Mouse (Mus musculus): ENCODE results near the gene Slc26a3. TPM values are rescaled to one million over a fixed set of nuclear protein-coding genes. Genes with fewer than 3 reads are reported as not detected.
A peak's percentile ranks its signal among the peaks of the same experiment; 100 is the strongest.
"Not testable (repeated sequence)": the region's sequence is repeated elsewhere in the genome, so short reads cannot be mapped to it uniquely, and the experiment has no call there.

The Slc26a3 gene
- total RNA-seq, 4 experiments from 2014 or later = 0.43 to 1.6 (median 0.63) TPM

GRCm38 (mm10) chr12:31421901-31422574 is 31.4 kb downstream of the Slc26a3 start:
- no peak for DNase-seq

DNA sequence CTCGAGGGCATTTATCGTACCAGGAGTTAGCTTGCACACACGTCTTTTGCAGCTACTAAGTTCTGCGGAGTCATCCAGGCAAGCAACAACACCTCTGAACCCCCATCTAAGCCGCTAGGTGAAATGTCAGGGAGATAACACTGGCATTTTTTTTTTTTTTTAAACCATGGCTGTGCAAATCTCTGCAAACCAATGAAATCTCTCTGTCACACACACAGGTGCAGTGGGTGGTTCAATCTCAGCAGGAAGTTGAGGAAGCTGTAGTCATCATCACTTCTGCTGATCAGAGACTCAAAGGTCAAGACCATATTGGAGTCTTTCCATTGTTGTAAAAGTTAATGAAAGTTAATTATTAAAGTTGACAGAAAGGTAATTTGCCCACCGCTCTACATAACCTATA is 47.1 kb downstream of the Slc26a3 start:
- no peak for DNase-seq

- no peak for DNase-seq
Observed at GRCm38 (mm10) chr12:31439612-31440011, 48.9 kb downstream of the Slc26a3 start.

- DNase-seq = no peak
Observed at GRCm38 (mm10) chr12:31444131-31444546, 53.5 kb downstream of the Slc26a3 start.

DNA sequence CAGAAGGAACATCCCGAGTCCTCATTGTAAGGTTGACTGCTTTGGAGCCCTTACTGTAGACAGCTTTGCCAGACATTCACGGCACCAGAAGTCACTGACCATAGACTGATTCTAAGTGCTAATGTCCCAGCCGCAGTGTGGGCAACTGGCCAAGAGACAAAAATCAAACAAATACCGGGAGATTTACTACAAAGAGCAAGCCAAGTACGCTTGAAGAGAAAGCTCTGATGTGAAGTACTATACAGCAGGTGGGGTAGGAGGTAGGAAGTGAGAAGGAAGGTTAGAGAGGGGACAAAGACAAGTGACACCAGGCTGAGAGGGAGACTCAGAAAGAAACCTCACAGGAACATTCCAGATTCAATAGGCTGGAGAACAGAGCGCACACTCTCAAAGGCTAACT is 54.2 kb downstream of the Slc26a3 start:
- no peak for DNase-seq

DNA sequence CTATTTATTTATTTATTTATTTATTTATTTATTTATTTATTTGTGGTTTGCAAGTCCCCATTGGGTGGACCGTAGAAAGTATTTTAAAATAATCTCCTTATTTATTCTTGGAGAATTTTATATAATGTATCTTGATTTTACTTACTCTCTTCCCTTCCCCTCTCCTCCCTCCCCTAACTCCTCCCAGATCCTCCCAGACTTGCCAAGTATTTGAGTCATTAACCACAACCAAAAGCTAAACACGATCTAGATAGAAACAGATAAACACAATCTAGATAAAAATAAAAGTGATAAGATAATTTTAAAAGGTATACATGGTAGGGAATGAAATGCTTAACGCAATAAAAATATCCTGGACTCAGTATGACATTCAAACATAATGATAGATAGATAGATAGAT is 58.7 kb downstream of the Slc26a3 start:
- no peak for DNase-seq

- no peak for DNase-seq
Observed at GRCm38 (mm10) chr12:31456271-31456670, 65.6 kb downstream of the Slc26a3 start.

DNA sequence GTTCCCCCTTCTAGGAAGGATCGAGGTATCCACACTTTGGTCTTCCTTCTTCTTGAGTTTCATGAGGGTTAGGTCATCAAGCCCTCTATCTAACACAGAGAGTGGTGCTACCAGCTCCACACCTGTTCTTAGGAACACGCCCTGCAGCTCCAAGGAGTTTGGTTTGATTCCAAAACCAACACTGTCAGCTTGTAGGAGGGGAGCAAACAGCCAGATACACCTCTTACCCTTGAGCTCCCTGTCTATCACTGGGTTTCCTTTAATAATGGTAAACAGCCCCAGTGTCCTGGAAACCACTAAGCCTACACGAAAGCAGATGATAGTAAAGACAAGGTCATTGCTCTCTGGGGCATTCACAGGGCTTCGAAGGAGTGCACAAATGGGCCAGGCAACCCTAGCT is 67.8 kb downstream of the Slc26a3 start:
- DNase-seq = no peak

DNA sequence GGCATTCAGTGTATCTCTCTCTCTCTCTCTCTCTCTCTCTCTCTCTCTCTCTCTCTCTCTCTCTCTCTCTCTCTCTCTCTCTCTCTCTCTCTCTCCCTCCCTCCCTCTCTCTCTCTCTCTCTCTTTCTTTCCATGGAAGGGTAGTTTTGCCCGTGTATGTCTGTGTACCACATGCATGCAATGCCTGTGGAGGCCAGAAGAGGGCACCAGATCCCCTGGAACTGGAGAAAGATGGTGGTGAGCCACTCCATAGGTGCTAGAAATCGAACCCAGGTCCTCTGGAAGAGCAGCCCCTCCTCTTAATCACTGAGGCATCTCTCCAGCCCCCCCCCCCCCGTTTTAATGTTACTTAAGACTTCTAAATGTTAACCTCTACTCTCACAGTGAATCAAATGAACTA is 69.6 kb downstream of the Slc26a3 start:
- DNase-seq = not testable (repeated sequence)

DNA sequence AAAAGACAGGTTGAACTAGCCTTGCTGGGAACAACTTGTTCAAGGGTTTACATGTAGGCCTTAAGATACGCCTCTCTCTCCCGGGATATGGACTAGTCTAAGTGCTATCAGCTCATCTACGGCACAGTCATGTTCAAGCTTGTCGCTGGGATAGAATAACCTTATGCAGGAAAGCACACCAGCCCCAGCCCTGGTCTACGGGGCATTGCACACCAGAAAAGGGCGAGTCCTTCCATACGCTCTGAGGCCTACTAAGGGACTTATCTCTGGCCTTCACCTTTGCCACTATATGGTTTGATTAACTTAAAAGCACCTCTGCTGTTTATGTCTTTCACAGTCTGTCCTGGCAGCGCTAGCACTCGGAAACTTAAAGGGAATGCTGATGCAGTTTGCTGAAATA is 70.7 kb downstream of the Slc26a3 start:
- no peak for DNase-seq

GRCm38 (mm10) chr12:31462615-31463014 is 71.9 kb downstream of the Slc26a3 start:
- no peak for DNase-seq

- DNase-seq = not testable (repeated sequence)
Observed at GRCm38 (mm10) chr12:31478182-31478581, 87.5 kb downstream of the Slc26a3 start.

DNA sequence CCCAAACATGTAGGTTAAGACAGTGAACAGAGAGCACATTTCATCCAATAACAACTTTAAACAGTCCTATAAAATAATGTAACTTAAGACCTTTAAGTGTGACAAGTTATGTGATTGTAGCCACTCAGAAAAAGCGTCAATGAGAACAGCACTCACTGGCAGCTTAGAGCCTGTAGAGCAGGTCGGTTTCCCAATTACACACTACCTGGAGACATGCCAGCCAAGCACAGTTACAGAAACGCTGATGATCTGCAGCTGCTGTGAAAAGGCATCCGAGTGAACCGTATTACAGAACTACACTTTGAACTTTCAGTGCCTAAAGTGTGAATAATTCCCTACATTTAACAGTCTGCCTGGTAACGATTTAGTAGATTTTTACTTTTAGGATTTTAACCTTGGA is 95.8 kb downstream of the Slc26a3 start:
- no peak for DNase-seq

GRCm38 (mm10) chr12:31498936-31499313 is 108.3 kb downstream of the Slc26a3 start:
- DNase-seq = no peak

- DNase-seq = peak; percentile 90
Observed at GRCm38 (mm10) chr12:31499314-31500131, 108.9 kb downstream of the Slc26a3 start, which contains the start of gene Cbll1. TSS of gene Cbll1 (minus strand) at chr12:31499616.

DNA sequence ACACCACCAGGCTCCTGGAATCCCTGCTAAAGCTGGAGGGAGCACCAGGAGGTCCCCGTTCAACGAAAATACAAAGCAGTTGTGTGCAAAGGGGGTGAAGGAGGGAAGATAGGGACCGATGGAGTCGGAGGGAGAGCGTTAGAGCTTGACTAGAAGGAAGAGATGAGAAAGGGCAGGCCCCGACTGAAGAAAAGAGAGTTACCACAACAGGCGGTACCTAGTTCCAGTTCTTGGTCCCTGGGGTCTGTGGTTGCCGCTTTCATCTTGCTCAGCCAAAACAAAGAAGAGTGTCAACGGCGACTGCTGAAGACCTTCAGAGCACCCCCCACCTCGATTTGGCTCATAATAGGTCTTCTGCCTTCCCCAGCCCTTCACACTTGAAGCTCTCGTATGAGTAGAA is 109.5 kb downstream of the Slc26a3 start:
- DNase-seq = no peak

GRCm38 (mm10) chr12:31501266-31501665 is 110.6 kb downstream of the Slc26a3 start:
- no peak for DNase-seq

DNA sequence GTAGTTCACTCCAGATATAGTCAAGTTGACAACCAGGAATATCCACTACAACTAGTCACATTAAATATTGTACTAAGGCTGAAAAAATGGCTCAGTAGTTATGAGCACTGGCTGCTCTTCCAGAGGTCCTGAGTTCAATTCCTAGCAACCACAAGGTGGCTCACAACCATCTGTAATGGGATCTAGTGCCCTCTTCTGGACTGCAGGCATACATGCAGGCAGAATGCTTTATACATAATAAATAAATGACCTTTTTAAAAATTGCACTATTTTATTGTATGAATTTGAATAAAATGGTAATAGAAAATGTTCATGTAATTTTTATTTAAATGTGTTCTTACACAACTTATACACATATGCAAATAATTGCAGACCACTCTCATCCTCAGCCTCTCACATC is 112.5 kb downstream of the Slc26a3 start:
- DNase-seq = no peak

DNA sequence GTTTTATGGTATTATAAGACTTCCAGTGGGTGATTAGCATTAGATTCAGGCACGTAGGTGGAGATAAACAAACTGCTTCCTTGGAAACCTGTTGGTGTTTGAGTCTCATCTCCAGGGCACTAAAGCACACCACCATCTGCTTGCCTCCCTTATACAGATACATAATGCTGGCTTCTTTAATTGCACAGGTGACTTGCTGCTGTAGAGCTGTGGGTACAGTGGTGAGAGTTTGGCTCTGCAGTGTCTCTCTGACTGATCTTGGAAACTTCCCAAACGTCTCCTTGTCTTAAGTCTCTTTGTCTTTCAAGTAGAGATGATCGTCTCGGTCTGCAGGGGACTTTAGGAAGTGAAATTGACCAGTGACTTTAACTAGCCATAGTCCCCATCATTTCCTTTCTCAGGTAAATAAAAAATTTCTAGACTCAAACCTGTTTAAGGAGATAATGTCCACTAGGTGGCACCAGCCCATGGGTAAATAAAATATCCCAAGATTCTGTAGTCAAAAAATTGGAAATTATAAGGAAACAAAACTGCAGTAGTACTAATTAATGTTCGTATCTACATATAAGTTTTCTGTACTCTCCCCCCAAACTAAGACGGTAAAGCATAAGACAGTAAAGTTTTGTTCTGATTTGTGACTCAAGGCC is 117.2 kb downstream of the Slc26a3 start:
- DNase-seq = no peak

- no peak for DNase-seq
Observed at GRCm38 (mm10) chr12:31508496-31508895, 117.8 kb downstream of the Slc26a3 start.

DNA sequence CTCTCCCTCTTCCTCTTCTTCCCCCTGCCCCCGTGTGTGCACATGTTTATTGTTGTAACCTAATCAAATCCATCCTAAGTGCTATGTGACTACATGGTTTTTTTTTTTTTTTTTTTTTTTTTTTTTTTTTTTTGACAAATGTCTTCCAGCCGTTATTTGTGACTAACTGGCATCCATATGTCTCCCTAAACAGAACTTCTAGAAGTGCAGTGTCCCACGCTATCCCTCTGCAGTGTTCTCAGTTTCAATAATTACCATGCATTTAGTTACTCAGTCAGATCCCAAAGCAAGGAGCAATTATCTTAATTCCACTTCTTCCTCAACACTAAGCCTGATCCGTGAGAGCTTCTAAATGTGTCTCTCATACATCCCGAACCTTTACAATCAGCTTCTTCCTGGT is 120.5 kb downstream of the Slc26a3 start:
- no peak for DNase-seq

DNA sequence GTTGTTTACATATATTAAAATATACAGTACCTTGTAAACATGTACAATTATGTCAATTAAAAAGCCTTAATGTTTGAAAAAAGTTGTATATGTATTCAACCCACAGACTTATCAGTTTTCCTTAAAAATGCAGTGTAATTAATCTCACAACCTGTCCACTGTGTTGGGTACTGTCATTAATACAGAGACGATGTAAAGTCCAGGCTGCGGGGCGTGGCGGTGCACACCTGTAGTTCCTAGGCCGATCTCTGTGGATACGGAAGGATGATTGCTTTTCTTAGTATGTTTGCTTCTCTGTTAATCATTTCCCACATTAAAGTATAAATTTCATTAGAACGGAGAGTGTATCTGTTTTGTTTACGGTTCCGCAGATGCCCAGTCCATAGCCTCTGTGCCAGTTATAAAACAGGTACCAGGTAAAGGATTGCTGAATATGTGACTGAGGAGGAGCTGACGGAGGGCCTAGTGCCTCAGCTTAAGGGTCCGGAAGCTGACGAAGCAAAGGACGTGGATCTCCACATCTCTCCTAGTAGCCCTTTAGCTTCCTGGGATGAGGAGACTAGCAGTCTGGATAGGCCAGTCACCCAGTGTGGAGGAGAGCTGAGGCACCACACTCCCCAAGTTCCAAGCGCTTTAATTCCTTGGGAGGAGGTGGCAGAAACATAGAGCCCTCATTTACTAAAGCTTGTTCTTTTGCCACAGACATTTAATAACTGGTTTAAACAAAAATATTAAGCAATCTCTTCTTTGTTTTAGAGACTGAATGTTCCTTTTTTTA is 122.2 kb downstream of the Slc26a3 start:
- no peak for DNase-seq

Measured in adrenal gland, adult 8-10 months (tissue).